Mouse (Mus musculus): ENCODE measurements around the gene Grid1. TPM values are rescaled to one million over a fixed set of nuclear protein-coding genes. Genes with fewer than 3 reads are reported as not detected.
A peak's percentile ranks its signal among the peaks of the same experiment; 100 is the strongest.

Grid1 gene
- total RNA-seq, 2 experiments from 2014 or later = not detected

- no peak for DNase-seq (ENCODE audit: low spot score)
Observed at GRCm38 (mm10) chr14:35197371-35197770, 377.5 kb downstream of the Grid1 start.

GRCm38 (mm10) chr14:35198447-35198846, 378.5 kb downstream of the Grid1 start:
- DNase-seq (ENCODE audit: low spot score) = no peak

GRCm38 (mm10) chr14:35198899-35199298, 379.0 kb downstream of the Grid1 start:
- no peak for DNase-seq (ENCODE audit: low spot score)

GRCm38 (mm10) chr14:35209444-35209843, 389.5 kb downstream of the Grid1 start:
- no peak for DNase-seq (ENCODE audit: low spot score)

GRCm38 (mm10) chr14:35219021-35219420, 399.1 kb downstream of the Grid1 start:
- no peak for DNase-seq (ENCODE audit: low spot score)

GRCm38 (mm10) chr14:35222196-35222595, 402.3 kb downstream of the Grid1 start:
- DNase-seq (ENCODE audit: low spot score) = no peak

GRCm38 (mm10) chr14:35227581-35227980, 407.7 kb downstream of the Grid1 start:
- no peak for DNase-seq (ENCODE audit: low spot score)

- DNase-seq (ENCODE audit: low spot score) = no peak
Observed at GRCm38 (mm10) chr14:35231384-35231783, 411.5 kb downstream of the Grid1 start.

GRCm38 (mm10) chr14:35242882-35243281, 423.0 kb downstream of the Grid1 start:
- no peak for DNase-seq (ENCODE audit: low spot score)

GRCm38 (mm10) chr14:35244776-35245548, 425.1 kb downstream of the Grid1 start:
- DNase-seq (ENCODE audit: low spot score) = no peak

- DNase-seq (ENCODE audit: low spot score) = no peak
Observed at GRCm38 (mm10) chr14:35250412-35250811, 430.5 kb downstream of the Grid1 start.

GRCm38 (mm10) chr14:35254477-35254876, 434.6 kb downstream of the Grid1 start:
- no peak for DNase-seq (ENCODE audit: low spot score)

- no peak for DNase-seq (ENCODE audit: low spot score)
Observed at GRCm38 (mm10) chr14:35270260-35270659, 450.4 kb downstream of the Grid1 start.

GRCm38 (mm10) chr14:35309201-35309600, 489.3 kb downstream of the Grid1 start:
- no peak for DNase-seq (ENCODE audit: low spot score)

GRCm38 (mm10) chr14:35313380-35314299, 493.7 kb downstream of the Grid1 start:
- no peak for DNase-seq (ENCODE audit: low spot score)

- DNase-seq (ENCODE audit: low spot score) = no peak
Observed at GRCm38 (mm10) chr14:35326306-35326705, 506.4 kb downstream of the Grid1 start.

GRCm38 (mm10) chr14:35336561-35336960, 516.7 kb downstream of the Grid1 start:
- no peak for DNase-seq (ENCODE audit: low spot score)

GRCm38 (mm10) chr14:35356011-35356410, 536.1 kb downstream of the Grid1 start:
- DNase-seq (ENCODE audit: low spot score) = no peak

- no peak for DNase-seq (ENCODE audit: low spot score)
Observed at GRCm38 (mm10) chr14:35356480-35357085, 536.7 kb downstream of the Grid1 start.

GRCm38 (mm10) chr14:35358136-35358821, 538.4 kb downstream of the Grid1 start:
- DNase-seq (ENCODE audit: low spot score) = peak; percentile 9

- no peak for DNase-seq (ENCODE audit: low spot score)
Observed at GRCm38 (mm10) chr14:35365177-35365944, 545.5 kb downstream of the Grid1 start.
